Mouse (Mus musculus) cerebellum, adult (tissue): ENCODE data around the gene Hjurp.
"Not testable (repeated sequence)": the region's sequence is repeated elsewhere in the genome, so short reads cannot be mapped to it uniquely, and the experiment has no call there.

Experiments
- ATAC-seq: cut with Nextera tagmentation; 2 replicates; pipeline ENCODE4 v1.9.2; 2017; ENCODE audit warnings: mild to moderate bottlenecking, moderate library complexity, mixed read lengths; ENCODE audit not compliant: insufficient number of reproducible peaks, low FRiP score, low TSS enrichment

Gene Hjurp

DNA sequence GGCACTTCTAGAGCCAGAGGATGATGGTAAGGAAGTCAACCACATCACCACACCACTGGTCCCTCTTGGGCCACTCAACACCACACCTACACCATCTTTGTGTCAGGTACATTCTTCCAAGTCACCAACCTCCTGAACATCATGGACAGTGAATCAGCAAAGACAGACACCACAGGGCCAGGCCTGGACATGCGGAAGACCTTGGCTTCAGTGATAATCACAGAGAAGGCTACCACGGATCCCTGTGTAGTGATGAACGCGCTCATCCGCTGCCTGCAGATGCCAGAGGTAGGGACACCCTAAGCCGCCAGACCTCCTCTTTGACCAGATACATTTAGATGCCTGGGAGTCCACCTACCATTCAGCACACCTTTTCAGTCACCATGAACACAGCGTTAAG is 49.3 kb downstream of the Hjurp start:
- ATAC-seq: no peak

DNA sequence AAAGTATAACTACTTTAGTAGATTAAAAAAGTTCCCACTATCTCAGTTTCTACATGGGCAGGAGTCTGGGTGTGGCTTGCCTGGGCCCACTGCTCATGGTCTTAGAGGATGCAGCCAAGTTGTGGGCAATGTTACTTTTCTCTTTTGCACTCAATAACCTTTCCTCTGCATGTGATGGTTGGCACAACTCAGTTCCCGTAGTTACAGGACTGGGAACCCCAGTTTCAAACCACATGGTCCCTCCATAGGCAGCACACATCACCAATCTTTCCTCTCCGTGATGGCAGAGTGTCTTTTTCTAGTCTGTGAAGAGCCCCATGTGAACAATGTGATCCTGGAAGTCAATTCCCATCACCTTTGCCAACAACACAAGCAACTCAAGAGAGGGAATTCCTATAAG is 50.0 kb downstream of the Hjurp start:
- no peak for ATAC-seq

DNA sequence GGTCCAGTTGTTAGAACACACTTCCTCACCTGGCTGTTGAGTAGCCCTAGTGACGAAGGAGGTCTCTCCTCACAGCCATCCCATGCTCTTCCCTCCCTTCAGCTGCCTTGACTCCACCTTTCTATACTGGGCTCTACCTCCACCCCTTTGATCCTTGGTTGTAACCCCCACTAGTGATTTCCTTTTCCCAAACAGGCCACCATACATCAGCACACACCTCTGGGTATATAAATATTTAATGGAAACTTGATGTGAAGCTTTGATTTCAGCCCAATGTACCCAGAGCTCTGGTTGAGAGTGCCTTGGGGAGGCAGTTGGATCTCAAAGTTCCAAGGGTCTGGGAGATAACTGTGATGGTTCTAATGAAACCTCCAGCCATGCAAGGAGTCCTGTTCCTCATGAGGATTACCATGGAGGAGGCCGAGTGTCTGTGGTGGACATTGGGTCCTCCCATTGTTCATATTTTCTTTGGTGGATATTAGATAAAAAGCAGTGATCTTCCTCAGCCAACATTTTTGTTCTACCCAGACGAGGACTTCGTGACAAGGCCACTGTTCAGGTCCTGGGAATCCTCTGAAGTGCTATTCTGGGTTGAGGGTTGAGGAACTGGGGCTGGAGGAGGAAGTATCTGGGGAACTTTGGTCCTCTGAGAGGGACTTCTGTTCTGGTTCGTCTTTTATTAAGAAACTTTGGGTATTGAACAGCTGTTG is 50.6 kb downstream of the Hjurp start, which contains the start of gene Mroh2a:
TSS of gene Mroh2a (plus strand) at position 317 of the 710 bp plus-strand sequence.
- ATAC-seq: no peak

DNA sequence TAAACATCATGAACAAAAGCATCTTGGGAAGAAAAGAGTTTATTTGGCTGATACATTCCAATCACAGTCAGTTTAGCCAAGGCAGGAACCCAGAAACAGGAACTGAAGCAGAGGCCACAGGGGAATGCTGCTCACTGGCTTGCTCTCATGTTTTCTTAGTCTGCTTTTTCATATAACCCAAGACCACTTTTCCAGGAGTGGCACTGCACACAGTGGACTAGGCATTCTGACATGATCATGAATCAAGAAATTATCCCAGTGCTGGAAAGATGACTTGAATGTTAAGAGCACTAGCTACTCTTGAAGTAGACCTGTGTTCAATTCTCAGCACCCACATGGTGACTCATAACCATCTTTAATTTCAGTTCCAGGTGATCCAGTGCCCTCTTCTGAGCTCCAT is 51.7 kb downstream of the Hjurp start:
- no peak for ATAC-seq

DNA sequence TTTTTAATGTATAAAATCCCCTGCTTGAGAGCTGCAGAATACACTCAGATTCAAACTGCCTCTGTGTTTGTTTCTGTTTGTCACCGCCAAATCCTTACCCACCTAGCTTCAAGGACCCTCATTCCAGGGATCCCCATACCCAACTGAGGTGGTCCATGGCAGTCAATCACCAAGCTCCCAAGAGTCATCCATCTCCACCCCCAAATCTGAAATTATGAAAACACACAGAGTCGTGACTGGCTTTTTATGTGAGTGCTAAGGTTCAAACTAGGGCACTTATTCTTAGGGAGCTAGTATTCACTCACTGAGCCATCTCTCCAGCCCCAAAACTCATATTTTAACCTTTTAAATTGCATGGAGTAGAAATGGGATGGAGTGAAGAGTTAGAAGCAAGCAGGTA is 52.1 kb downstream of the Hjurp start:
- not testable (repeated sequence) for ATAC-seq

DNA sequence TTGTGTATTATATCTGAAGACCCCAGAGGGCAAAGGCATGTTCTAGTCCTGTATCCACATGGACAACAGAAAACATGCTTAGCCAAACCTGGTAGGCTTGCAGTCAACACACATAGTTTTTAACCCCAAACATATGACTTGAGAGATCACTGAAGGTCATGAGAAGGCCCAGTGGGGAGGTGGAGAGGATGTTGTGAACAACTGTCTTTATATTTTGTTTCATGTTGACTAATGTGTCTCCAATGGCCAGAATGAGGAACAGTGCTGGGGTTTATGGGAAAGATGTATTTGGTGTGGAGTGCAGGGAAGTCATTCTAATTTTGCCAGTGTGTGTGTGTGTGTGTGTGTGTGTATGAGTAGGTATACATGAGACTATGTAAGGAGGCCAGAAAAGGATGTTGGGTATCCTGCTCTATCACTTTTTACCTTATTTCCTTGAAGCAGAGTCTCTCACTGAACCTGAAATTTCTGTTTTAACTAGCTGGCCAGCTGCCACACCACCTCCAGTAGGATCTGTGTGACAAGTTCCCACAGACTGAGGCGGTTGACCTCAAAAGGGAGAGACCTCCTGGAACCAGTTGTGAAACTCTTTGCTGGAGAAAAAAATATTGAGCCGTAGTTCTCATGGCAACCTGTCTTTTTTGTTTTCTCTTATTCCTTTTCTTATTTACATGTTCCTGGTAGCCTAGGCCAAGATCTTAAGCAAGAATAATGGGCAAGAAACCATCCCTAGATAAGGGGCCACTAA is 53.2 kb downstream of the Hjurp start:
- no peak for ATAC-seq

DNA sequence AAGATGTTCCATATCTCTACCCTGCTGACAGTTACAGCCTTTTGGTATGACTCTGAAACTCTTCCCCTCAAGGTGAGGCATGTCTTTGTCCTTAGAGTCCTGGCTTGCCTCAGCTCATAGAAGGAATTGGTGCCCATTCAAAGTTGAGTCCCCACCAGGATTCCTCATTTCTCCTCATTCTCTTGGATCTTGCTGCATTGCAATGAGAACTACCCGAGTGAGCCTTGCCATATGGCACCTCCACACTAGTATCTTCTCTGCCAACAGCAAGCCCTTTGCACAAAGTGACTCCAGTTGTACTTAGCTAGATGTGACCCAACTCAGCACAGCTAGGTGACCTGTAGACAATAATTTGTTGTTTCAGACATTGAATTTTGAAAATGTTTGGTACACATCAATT is 53.8 kb downstream of the Hjurp start:
- no peak for ATAC-seq

DNA sequence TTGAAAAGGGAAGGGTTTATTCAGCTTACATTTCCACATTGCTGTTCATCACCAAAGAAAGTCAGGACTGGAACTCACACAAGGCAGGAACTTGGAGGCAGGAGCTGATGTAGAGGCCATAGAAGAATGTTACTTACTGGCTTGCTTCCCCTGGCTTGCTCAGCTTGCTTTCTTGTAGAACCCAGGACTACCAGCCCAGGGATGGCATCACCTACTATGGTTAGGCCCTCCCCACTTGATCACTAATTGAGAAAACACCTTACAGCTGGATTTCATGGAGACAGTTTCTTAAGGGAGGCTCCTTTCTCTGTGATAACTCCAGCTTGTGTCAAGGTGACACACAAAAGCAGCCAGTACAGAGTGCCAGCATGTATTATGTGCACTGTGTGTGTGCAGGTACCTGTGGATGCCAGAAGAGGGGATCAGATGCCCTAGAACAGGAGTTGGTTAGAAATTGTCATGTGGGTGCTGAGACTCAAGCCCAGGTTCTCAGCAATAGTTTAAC is 54.4 kb downstream of the Hjurp start:
- ATAC-seq: not testable (repeated sequence)

DNA sequence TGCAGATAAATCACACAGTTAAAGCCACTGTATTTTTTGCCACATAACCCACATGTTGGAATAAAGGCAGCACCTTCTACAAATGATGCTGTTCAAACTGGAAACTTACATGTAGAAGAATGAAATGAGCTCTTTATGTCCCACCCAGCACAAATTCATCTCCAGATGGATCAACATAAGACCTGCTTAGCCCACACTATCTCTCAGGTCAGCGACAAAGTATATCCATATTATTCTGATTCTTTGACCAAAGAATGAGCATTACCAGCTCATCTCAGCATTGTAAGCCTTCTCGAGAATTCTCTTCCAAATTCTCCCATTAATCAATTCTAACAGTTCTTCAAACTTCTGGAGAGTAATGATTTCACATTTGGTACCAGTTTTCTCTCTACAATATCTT is 55.2 kb downstream of the Hjurp start:
- no peak for ATAC-seq

DNA sequence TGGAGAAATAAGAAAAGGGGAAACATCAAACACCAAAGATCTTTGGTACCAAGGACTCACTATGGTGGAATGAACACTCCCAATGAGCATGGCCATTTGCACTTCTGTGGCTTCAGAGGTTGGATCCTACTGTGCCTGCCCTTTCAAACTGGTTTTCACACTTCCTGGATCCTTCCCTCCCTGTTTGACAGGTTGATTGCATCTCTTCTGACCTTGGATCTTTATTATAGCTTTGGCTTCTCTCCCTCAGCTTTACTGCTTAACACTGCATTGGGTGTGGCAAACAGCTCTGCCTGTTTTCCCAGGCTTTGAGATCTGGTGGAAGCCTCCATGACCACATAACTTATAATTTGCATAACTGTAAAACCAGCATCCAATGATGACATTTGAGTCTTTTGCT is 57.1 kb downstream of the Hjurp start:
- no peak for ATAC-seq

DNA sequence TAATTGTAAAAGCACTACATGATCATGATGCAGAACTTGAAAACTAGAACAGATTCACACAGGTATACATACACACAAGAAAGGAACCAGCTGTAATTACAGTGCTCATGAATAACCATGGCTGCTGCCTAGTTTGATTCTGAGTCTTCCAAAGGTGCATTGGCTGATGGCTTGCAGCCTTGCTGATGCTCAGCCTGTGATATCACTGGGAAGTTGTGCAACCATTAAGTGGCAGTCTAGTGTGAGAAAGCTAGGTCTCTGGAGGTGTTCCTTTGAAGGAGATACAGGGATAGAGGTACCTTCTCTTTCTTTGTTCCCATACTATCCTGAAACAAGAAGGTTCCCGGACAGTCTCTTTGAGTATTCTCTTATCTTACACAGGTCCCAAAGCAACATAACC is 58.4 kb downstream of the Hjurp start:
- no peak for ATAC-seq

DNA sequence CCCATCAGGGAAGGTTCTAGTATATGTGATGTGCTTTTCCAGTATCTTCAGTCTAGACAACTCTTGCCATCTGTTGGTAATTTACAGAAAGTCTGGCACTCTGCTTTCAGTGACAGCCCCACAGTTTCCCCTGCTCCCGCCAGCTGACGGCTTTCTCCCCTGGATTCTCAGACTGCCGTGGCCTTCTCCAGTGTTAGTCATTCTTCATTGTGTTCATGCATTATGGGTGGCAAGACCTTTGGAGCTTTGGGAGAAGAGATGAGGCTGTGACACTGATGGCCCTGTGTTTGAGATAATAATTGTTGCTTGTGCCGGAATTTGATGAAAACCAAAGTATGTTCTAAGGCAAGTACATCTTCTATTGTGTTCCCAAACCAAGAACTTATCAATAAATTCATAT is 58.8 kb downstream of the Hjurp start:
- no peak for ATAC-seq

DNA sequence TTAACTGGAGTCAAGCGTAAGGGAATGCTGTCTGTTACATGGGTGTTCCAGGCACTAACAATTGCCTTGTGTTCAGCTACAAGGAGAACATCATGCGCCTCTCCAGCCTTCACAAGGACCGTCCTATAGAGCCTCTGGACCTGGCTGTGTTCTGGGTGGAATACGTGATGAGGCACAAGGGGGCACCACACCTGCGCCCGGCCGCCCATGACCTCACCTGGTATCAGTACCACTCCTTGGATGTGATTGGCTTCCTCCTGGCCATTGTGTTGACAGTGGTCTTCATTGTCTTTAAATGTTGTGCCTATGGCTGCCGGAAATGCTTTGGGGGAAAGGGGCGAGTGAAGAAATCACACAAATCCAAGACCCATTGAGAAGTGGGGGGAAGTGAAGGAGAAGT is 59.4 kb downstream of the Hjurp start:
- ATAC-seq: no peak

DNA sequence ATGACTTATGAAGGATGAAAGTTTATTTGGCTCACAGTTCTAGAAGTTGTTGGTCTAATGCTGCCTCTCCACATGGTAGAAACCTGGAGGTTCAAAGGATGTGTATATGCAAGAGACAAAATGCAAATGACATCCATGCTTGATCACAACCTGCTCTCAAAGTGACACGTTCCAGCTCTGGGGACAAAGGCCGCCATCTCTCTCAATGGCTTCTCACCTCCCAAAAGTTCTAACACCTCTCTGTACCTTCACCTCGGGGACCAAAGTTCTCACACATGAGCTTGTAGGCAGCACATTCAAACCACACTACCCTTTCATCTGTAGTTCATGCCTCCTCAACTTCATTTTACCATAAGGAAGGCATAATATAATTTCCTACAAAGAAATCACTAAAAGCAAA is 59.9 kb downstream of the Hjurp start:
- no peak for ATAC-seq

DNA sequence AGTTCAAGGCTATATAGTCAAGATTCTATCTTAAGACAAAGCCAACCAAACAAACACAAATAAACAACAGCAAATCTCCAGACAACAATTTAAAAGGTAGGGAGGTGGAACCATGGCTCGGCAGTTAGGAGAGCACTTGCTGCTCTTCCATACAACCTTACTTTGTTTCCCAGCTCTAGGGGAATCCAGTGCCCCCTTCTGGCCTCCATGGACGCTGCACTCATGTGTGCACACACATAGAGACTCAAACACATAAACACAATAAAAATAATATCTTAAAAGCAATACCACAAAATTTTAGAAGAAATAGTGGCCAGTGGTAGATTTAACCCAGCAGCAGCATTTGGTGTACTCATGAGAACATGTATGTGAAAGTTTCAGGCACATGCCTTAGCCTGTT is 60.3 kb downstream of the Hjurp start:
- no peak for ATAC-seq

DNA sequence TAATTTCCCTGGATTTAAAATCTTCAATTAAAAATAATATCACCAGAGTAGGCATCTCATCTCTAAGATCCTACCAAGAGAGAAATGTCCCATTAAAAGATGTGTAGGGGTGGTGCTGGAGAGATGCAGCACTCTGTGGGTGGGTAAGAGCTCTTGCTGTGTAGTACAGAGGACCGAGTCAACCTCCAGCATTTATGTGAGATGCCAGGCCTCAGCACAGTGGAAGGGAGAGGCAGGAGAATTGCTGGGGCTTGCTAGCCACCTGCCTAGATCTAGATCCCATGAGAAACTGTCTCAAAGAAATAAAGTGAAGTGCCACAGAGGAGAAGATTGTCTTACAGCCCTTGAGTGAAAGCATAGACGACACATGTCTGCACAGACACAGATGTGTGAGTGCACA is 60.9 kb downstream of the Hjurp start:
- ATAC-seq: no peak

DNA sequence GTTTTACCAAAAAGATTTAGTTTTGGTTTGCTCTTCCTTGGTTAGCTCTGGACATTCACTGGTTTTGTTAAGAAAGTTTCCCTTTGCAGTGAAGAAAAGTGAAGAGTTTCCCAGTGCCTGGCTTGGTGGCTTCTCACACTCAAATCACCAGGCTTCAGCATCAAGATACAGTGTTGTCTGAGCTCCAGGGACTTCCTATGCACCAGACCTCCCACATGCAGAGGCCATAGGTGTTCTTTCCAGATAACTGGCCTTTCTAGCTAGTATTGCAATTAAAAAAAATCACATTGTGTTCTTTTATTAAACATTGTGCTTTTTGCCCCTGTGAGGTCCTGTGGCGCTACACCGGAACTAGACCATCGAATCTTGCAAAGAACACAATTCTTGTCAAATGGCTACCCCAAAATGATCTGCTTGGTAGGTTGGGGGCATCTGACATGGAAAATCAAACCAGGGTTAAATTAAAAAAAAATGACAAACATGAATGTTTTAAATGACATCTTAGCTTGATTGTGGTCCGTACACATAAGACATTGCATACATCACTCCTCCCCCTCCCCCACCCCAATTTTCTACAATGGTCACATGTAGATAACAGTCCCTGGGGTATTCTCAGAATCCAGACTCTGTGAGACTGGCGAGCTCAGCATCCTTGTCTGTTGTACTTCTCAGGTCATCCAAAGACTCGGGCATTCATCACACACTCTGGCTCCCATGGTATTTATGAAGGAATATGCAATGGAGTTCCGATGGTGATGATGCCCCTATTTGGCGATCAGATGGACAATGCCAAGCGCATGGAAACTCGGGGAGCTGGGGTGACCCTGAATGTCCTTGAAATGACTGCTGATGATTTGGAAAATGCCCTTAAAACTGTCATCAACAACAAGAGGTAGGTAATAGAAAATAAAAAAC is 61.7 kb downstream of the Hjurp start:
- no peak for ATAC-seq

DNA sequence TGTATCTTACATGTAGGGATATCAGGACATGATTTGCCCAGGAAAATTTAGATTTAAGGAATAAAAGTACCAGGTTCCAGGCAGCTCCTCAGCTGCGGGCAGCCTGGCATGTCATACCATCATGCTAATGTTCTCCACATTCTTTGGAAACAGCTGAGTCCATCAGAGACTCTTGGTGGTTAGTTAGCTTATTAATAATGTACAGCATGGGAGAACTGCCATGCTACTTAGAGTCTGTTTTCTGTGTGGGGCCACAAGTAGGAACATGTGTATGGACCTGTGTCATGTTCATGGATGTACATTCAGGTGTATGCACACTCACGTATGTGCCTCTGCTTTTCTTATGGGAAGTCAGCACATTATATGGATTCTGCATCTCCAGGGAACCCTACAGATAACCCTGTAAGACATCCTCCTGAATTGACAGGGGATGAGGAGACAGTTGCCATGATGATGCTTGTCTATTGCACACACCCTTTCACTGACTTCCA is 62.9 kb downstream of the Hjurp start:
- ATAC-seq: 0 out of 2 replicates have a peak, but pooled peaks have one; percentile 0

DNA sequence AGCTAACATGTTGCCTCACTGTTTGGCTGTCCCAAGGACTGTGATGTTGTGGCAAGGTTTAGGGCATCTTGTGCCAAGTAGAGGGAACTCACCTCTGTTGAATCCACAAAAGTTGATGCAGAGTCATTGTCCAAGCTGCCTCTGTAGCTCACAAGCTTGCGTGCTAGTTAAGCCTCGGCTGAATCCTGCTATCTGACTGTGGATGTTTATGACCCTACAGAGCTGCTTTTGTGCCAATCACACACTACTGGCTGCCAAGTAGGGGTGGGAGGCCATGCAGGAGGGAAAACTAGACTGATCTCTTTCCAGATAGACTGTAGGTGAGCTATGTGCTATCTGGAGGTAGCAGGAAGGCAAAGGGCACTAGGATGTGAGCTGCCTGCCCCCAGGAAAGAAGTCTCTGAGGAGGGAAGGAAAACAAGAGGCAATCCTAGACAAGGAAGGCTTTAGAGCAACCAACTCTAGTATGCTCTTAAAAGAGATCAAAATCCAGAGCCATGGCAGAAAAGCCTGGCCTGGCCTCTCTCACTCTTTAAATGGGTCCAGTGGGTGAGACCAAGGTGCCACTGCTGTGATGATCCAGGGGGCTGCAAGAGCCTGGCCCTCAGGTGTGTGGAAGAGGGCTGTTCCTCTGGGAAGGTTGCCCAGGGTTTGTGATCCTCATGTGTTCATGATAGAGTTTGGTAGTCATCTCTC is 63.5 kb downstream of the Hjurp start:
- ATAC-seq: 0 out of 2 replicates have a peak, but pooled peaks have one; percentile 8

DNA sequence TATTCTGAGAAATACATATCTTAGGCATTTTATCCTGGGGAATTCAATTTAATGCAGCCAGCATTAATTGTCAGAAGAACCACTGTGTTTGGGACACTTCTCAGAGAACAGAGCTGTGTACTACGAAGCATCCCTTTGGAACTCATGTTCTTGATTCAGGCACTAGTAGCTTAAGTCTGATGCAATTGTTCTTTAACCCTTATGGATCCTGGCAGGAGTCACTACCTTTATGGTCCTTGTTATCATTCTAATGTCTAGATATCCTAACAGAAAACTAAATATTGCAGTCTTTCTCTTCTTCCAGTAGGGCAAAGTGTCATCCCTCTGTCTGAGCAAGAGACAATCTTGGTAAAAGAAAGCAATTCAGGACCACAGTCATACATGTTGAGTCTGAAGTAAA is 64.4 kb downstream of the Hjurp start:
- no peak for ATAC-seq
